Mouse (Mus musculus): ENCODE results near the gene Idnk.

DNA sequence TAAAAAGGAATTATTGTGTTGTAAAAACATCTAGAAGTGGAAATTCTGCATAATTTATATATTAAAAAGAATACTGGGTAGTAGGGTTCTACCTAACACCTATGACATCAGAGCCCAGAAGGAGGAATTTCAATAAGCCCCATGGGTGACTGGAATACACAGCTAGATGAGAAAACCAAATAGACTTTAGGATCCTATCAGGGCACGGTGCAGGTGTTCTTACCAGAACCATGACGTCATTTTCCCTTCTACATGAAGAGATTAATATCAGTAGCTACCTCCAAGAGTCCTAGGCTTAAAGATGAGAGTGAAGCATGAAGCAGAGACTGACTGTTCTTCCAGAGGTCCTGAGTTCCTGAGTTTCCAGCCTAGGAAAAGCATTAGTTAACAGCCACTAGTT lies 40.6 kb upstream of the Idnk start:
- TF ChIP-seq CTCF (IDR thresholded peaks at IDR 0.05; ENCODE audit: borderline replicate concordance, insufficient read depth, low read depth, low read length) (no peak), POLR2A (IDR thresholded peaks at IDR 0.05; ENCODE audit: borderline replicate concordance, insufficient read depth, low read length) (no peak)

Data from cerebellum, adult 2 months (tissue).